19 mouse cellular contexts compared by ENCODE assay signal in the genomic region with DNA sequence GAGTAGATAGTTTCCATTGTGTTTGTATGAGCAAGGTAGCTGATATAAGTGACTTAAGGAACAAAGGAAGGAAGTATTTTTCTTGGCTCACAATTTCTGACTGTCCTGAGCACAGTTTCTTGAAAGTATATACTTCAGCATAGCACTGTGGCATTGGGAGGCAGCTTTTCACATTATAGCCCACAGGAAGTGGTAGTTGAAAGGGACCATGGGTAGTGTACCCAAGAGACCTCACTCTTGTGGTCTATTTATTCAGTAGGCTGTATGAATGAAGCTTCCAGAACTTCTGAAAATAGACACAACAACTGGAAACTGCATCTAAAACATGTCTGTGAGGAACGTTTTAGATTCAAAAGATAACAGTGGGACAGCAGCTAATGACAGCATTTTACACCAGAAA.
"Had no signal": no experiment of that assay in that cellular context is flagged by ENCODE, and none has a peak within 500 bp of the region (broad histone marks: within the 10 kb centered on the region; RNA-seq: fewer than 3 reads in every experiment).

No protein-coding gene starts in this region.

- H3K4me3 ChIP-seq: limb, embryonic 12.5 days; limb, embryonic 15.5 days; stomach, embryonic 15.5 days had no signal

- DNase-seq: kidney, adult 9 months; kidney, postnatal 14 days; kidney, postnatal 4 days; left cerebral cortex, postnatal 4 days; liver, postnatal 0 days; lung, embryonic 14.5 days; lung, postnatal 36 days; midbrain, embryonic 14.5 days; right cerebral cortex, postnatal 25 days; spleen, adult 18-20 months; thymus, adult 18-20 months; thymus, postnatal 25 days had no signal

- H3K36me3 ChIP-seq: limb, embryonic 12.5 days; limb, embryonic 15.5 days; stomach, embryonic 15.5 days had no signal

- H3K9me3 ChIP-seq: limb, embryonic 12.5 days; limb, embryonic 15.5 days; stomach, embryonic 15.5 days had no signal

- H3K9ac ChIP-seq: limb, embryonic 12.5 days; limb, embryonic 15.5 days; liver, embryonic 14.5 days; liver, postnatal 0 days; lung, embryonic 14.5 days; stomach, embryonic 15.5 days had no signal

- H3K27me3 ChIP-seq: limb, embryonic 12.5 days; limb, embryonic 15.5 days; stomach, embryonic 15.5 days had no signal

- H3K4me2 ChIP-seq: limb, embryonic 12.5 days; limb, embryonic 15.5 days; liver, embryonic 11.5 days; lung, embryonic 14.5 days; midbrain, embryonic 11.5 days; stomach, embryonic 15.5 days had no signal

- H3K4me1 ChIP-seq: limb, embryonic 12.5 days; limb, embryonic 15.5 days; stomach, embryonic 15.5 days had no signal

- H3K27ac ChIP-seq: limb, embryonic 12.5 days; limb, embryonic 15.5 days; liver, embryonic 14.5 days; stomach, embryonic 15.5 days had no signal

- ATAC-seq: liver, postnatal 0 days; lung, postnatal 0 days had no signal
